Mouse (Mus musculus) MEL (cell line): ENCODE data around the gene Nup205. TPM values are rescaled to one million over a fixed set of nuclear protein-coding genes. Genes with fewer than 3 reads are reported as not detected.

Source experiments
- DNase-seq: peaks from one replicate; pipeline ENCODE4 v3.0.0; 2011; ENCODE audit warnings: low read depth, low spot score
- H3K27ac ChIP-seq: 2 replicates; pipeline ENCODE4 v1.5.1; 2012; ENCODE audit warnings: low read depth, mild to moderate bottlenecking, control low read depth, low read length, moderate library complexity; ENCODE audit not compliant: control insufficient read depth
- H3K27me3 ChIP-seq, 2 experiments: fragments of 150-350 bp in 1 of 2; sonication (generic) in 1 of 2; 2 replicates each; pipeline ENCODE4 v1.6.1; 2012; ENCODE audit warnings: low read length in 2 of 2, mild to moderate bottlenecking in 2 of 2, improper control_type of control experiment in 1 of 2, moderate library complexity in 1 of 2; ENCODE audit not compliant: insufficient read depth in 2 of 2, control insufficient read depth in 1 of 2
- H3K36me3 ChIP-seq, 2 experiments: 2 replicates each; pipeline ENCODE4 v1.6.1; 2012 to 2014; ENCODE audit warnings: low read length in 2 of 2, improper control_type of control experiment in 1 of 2, inconsistent platforms in 1 of 2, mild to moderate bottlenecking in 1 of 2; ENCODE audit not compliant: insufficient read depth in 2 of 2, control insufficient read depth in 1 of 2
- H3K4me1 ChIP-seq, 2 experiments: fragments of 150-350 bp in 1 of 2; sonication (generic) in 1 of 2; 2 replicates each; pipeline ENCODE4 v1.6.1; 2012; ENCODE audit warnings: low read length in 2 of 2, improper control_type of control experiment in 1 of 2, mild to moderate bottlenecking in 1 of 2; ENCODE audit not compliant: insufficient read depth in 2 of 2, control insufficient read depth in 1 of 2
- H3K4me3 ChIP-seq, 2 experiments: fragments of 150-350 bp in 1 of 2; sonication (generic) in 1 of 2; 2 replicates each; pipeline ENCODE4 v1.5.1; 2012; ENCODE audit warnings: low read depth in 2 of 2, low read length in 2 of 2, mild to moderate bottlenecking in 2 of 2, moderate library complexity in 2 of 2, control low read depth in 1 of 2, improper control_type of control experiment in 1 of 2; ENCODE audit not compliant: control insufficient read depth in 1 of 2, insufficient read depth in 1 of 2
- H3K79me2 ChIP-seq: 2 replicates; pipeline ENCODE4 v1.6.1; 2012; ENCODE audit warnings: mild to moderate bottlenecking, low read length, moderate library complexity; ENCODE audit not compliant: control insufficient read depth, poor library complexity, insufficient read depth
- H3K9ac ChIP-seq: 2 replicates; pipeline ENCODE4 v1.6.1; 2012; ENCODE audit warnings: low read depth, mild to moderate bottlenecking, control low read depth, low read length, moderate library complexity; ENCODE audit not compliant: control insufficient read depth, poor library complexity, severe bottlenecking
- H3K9me3 ChIP-seq: fragments of 150-350 bp; sonication (generic); replicated peaks from 2 replicates; pipeline ENCODE4 v1.6.1; 2012; ENCODE audit warnings: mild to moderate bottlenecking, low read length, improper control_type of control experiment, moderate library complexity; ENCODE audit not compliant: insufficient read depth
- CTCF ChIP-seq, 3 experiments: IDR thresholded peaks in 2 of 3; conservative IDR thresholded peaks in 1 of 3; 2 replicates each; pipeline ENCODE4 v1.5.1; 2011 to 2012; ENCODE audit warnings: low read length in 3 of 3, low read depth in 2 of 3, mild to moderate bottlenecking in 2 of 3, improper control_type of control experiment in 1 of 3, inconsistent platforms in 1 of 3, mixed read lengths in 1 of 3, moderate library complexity in 1 of 3; ENCODE audit not compliant: control insufficient read depth in 1 of 3, insufficient read depth in 1 of 3, poor library complexity in 1 of 3, severe bottlenecking in 1 of 3
- ELF1 ChIP-seq: IDR thresholded peaks from 2 replicates; pipeline ENCODE4 v1.6.1; 2014; ENCODE audit warnings: low read depth, mild to moderate bottlenecking, inconsistent platforms, low read length, improper control_type of control experiment, moderate library complexity
- EP300 ChIP-seq, 2 experiments: IDR thresholded peaks; 2 replicates each; pipeline ENCODE4 v1.6.1; 2011; ENCODE audit warnings: improper control_type of control experiment in 2 of 2, low read length in 2 of 2, low read depth in 1 of 2, mild to moderate bottlenecking in 1 of 2
- GABPA ChIP-seq: IDR thresholded peaks from 2 replicates; pipeline ENCODE4 v1.6.1; 2012; ENCODE audit warnings: low read depth, mild to moderate bottlenecking, inconsistent platforms, low read length, improper control_type of control experiment, moderate library complexity
- GATA1 ChIP-seq: IDR thresholded peaks from 2 replicates; pipeline ENCODE4 v1.6.1; 2011; ENCODE audit warnings: low read depth, low read length, improper control_type of control experiment
- HCFC1 ChIP-seq: IDR thresholded peaks from 2 replicates; pipeline ENCODE4 v1.6.1; 2012; ENCODE audit warnings: low read depth, mild to moderate bottlenecking, inconsistent platforms, low read length, improper control_type of control experiment, moderate library complexity
- JUND ChIP-seq: IDR thresholded peaks from 2 replicates; pipeline ENCODE4 v1.6.1; 2011; ENCODE audit warnings: low read depth, mild to moderate bottlenecking, improper control_type of control experiment, low read length
- MEF2A ChIP-seq: IDR thresholded peaks from 2 replicates; pipeline ENCODE4 v1.6.1; 2014; ENCODE audit warnings: low read depth, mild to moderate bottlenecking, inconsistent platforms, low read length, improper control_type of control experiment; ENCODE audit not compliant: poor library complexity, insufficient replicate concordance, severe bottlenecking; ENCODE audit errors: extremely low read depth
- MXI1 ChIP-seq: IDR thresholded peaks from 2 replicates; pipeline ENCODE4 v1.6.1; 2011; ENCODE audit warnings: mild to moderate bottlenecking, low read depth, low read length, improper control_type of control experiment
- MYC ChIP-seq: IDR thresholded peaks from 2 replicates; pipeline ENCODE4 v1.6.1; 2011; ENCODE audit warnings: low read depth, mild to moderate bottlenecking, low read length, improper control_type of control experiment, moderate library complexity
- POLR2AphosphoS5 ChIP-seq: IDR thresholded peaks from 2 replicates; pipeline ENCODE4 v1.6.1; 2012; ENCODE audit warnings: low read depth, borderline replicate concordance, mild to moderate bottlenecking, inconsistent platforms, low read length, moderate library complexity, mixed read lengths
- TAL1 ChIP-seq: IDR thresholded peaks from 2 replicates; pipeline ENCODE4 v1.6.1; 2012; ENCODE audit warnings: mild to moderate bottlenecking, inconsistent platforms, low read length, moderate library complexity, mixed read lengths
- TBP ChIP-seq: IDR thresholded peaks from 2 replicates; pipeline ENCODE4 v1.8.0; 2011; ENCODE audit warnings: low read depth, low read length, improper control_type of control experiment
- USF2 ChIP-seq, 2 experiments: IDR thresholded peaks; 2 replicates each; pipeline ENCODE4 v1.6.1; 2011 to 2012; ENCODE audit warnings: improper control_type of control experiment in 2 of 2, low read length in 2 of 2, borderline replicate concordance in 1 of 2, inconsistent platforms in 1 of 2, low read depth in 1 of 2, mild to moderate bottlenecking in 1 of 2; ENCODE audit not compliant: insufficient read depth in 1 of 2
- ZMIZ1 ChIP-seq: IDR thresholded peaks from 2 replicates; pipeline ENCODE4 v1.6.1; 2012; ENCODE audit warnings: low read depth, mild to moderate bottlenecking, inconsistent platforms, low read length, improper control_type of control experiment, moderate library complexity
- polyA plus RNA-seq, 2 experiments: library from polyadenylated mRNA; stranded (reverse) in 1 of 2; unstranded in 1 of 2; fragments of >175 nt in 1 of 2; fragments of >200 nt in 1 of 2; gene quantifications; 2 replicates each; pipeline versions ENCODE4 v1.2.1 to v1.2.4; 2012; ENCODE audit warnings: low replicate concordance in 2 of 2, low read depth in 1 of 2; ENCODE audit not compliant: insufficient read length in 2 of 2, insufficient read depth in 1 of 2, missing spikeins in 1 of 2
- total RNA-seq: library from RNA; depleted of rRNA; stranded (reverse); fragments of 300-350 nt; gene quantifications from 2 replicates; pipeline ENCODE4 v1.2.3, GENCODE M21; 2012

Nup205 gene
- total and polyA plus RNA-seq, 3 experiments, result 32.1 to 89.3 (median 82.9) TPM

DNA sequence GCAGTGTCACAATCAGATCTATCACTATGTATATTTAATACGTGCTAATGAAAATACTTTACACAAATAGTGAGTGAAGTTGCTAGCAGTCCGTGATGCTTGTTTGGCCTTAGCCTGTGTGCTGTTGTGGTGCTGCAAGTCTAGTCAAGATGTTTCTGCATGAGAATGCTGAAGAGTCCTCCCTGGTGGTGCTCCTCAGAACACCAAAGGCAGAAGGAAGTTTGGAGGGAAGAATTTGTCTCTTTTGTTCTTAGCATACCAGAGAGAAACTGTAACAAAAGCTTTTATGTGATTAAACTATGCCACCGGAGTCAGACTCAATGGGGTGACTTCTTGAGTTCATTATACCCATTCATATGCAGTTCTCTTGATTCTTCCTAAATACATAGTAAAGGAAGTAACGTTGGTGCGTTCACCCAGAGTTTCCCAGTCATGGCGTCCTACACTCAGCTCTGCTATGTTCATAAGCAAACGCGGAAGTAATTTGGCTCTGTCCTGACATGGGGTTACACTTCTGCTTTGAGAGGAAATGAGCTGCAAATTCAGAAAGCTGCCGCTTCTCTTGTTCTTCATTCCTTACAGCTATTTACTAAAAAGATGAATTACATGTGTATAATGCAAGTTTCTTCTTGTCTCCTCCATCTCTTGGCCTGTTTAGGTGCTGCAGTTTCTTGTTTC lies 59.0 kb downstream of the Nup205 start:
- no peaks in the 10 kb centered on the region for H3K9me3 ChIP-seq
- no peak for DNase-seq
- no peak for TF ChIP-seq GATA1
- TF ChIP-seq EP300 (IDR thresholded peaks at IDR 0.05; ENCODE audit: low read depth in 1 of 2, low read length in 2 of 2), result no peak
- TF ChIP-seq GABPA, result no peak
- TF ChIP-seq POLR2AphosphoS5, result no peak
- TF ChIP-seq HCFC1, result no peak
- TF ChIP-seq TAL1, result no peak
- TF ChIP-seq ELF1, result no peak
- TF ChIP-seq MEF2A, result no peak
- no peak for TF ChIP-seq TBP
- no peak for TF ChIP-seq MXI1
- TF ChIP-seq MYC, result no peak
- no peak for TF ChIP-seq USF2 (IDR thresholded peaks at IDR 0.05; ENCODE audit: borderline replicate concordance in 1 of 2, insufficient read depth in 1 of 2, low read depth in 1 of 2, low read length in 2 of 2)
- TF ChIP-seq ZMIZ1, result no peak
- peaks cover 0 to 48% of the 10 kb centered on the region in 2 experiments; a peak in 2 of 4 replicates for H3K36me3 ChIP-seq
- no peak overlapping the region for H3K4me3 ChIP-seq
- H3K79me2 ChIP-seq, result no peaks in the 10 kb centered on the region
- no peaks in the 10 kb centered on the region for H3K4me1 ChIP-seq
- H3K9ac ChIP-seq, result no peak overlapping the region
- no peak overlapping the region for H3K27ac ChIP-seq
- no peaks in the 10 kb centered on the region for H3K27me3 ChIP-seq

DNA sequence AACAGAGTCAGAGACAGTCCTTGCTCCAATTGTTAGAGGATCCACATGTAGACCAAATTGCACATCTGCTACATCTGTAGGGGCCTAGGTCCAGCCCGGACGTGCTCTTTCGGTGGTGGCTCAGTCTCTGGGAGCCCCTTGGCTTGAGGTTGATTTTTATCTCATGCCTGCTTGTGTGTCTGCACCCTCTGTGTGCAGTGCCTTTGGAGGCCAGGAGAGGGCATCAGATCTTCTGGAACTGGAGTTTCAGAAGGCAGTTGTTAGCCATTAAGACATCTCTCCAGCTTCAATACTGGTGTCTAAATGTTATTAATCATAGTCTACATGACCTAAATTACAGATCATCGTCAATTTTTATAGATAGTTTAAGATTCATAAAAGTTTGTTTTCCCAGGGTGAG lies 66.0 kb downstream of the Nup205 start:
- Histone ChIP-seq H3K79me2 (no peaks in the 10 kb centered on the region), H3K36me3 (peaks cover 0 to 40% of the 10 kb centered on the region in 2 experiments; a peak in 3 of 4 replicates), H3K27ac (no peak overlapping the region), H3K27me3 (no peaks in the 10 kb centered on the region), H3K9me3 (no peaks in the 10 kb centered on the region), H3K9ac (no peak overlapping the region), H3K4me1 (no peaks in the 10 kb centered on the region), H3K4me3 (no peak overlapping the region)
- peak; percentile 25 for DNase-seq
- TF ChIP-seq CTCF (IDR thresholded peaks at IDR 0.05 in 2 of 3, conservative IDR thresholded peaks at IDR 0.05 in 1 of 3; ENCODE audit: control insufficient read depth in 1 of 3, insufficient read depth in 1 of 3, low read depth in 2 of 3, low read length in 3 of 3, poor library complexity in 1 of 3, severe bottlenecking in 1 of 3) (peak; percentile 35 to 49 (median 37)), JUND (no peak)
